Mouse (Mus musculus) c-Kit-positive CD71-positive TER-119-positive erythroid progenitor cells, embryonic 14.5 days (primary cell): Measurements from ENCODE around the gene Enthd1.

Experiments
- DNase-seq: peaks from one replicate; pipeline ENCODE4 v3.0.0-alpha.2; 2013; ENCODE audit warnings: low spot score

The Enthd1 gene

DNA sequence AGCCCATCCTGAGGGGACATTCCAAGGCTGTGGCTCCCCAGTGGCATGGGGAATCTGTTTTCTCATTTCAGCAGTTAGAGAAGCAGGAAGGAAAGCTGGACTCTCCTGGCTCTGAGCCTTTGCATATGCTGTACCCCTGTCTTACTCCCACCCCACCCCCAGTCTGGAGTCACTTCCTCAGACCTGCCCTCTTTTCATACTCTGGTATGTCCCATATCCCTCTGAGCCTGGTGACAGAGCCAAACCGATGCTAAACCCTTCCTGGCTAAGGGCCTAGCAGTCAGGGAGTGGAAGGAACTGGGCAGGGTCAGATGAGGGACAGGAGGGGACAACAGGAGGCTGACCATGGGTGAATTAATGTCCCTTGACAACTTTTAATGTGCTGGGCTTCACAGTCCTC lies 157.1 kb downstream of the Enthd1 start:
- no peak for DNase-seq
